Mouse (Mus musculus): Measurements from ENCODE around the gene Galp. TPM values are rescaled to one million over a fixed set of nuclear protein-coding genes. Genes with fewer than 3 reads are reported as not detected.
"Not testable (repeated sequence)": the region's sequence is repeated elsewhere in the genome, so short reads cannot be mapped to it uniquely, and the experiment has no call there.

Galp gene
- total RNA-seq, 2 experiments from 2014 or later, result not detected

DNA sequence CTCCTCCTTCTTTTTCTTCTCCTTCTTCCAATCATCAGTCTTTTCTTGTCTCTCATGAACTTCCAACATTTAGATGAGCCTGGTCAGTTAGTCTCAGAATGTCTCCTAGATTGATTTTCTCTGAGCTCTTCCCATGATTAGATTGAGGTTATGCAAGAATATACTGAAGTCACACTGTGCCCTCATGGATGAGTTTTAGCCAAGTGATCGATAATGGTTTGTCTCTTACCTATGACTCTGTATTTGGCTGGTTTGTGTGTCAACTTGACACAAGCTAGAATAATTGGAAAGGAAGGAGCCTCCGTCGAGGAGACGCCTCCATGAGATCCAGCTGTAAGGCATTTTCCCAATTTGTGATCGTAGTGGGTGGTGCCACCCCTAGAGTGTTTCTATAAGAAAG lies 57.6 kb downstream of the Galp start:
- no peak for DNase-seq (ENCODE audit: low spot score in 2 of 2)

DNA sequence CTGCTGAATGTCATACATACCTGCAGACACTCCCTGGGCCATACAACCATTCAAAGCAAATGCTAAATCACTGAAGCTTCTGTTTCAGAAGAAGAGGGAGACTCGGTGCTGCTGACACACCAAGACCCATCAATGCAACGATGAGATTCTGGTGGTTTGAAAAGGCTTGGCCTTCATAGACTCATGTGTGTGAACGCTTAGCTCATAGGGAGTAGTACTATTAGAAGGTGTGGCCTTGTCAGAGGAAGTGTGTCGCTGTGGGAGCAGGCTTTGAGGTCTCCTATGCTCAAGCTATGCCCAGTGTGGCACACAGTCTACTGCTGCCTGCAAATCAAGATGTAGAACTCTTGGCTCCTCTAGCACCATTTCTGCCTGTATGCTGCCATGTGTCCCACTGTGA lies 60.5 kb downstream of the Galp start:
- no peak for DNase-seq (ENCODE audit: low spot score in 2 of 2)

DNA sequence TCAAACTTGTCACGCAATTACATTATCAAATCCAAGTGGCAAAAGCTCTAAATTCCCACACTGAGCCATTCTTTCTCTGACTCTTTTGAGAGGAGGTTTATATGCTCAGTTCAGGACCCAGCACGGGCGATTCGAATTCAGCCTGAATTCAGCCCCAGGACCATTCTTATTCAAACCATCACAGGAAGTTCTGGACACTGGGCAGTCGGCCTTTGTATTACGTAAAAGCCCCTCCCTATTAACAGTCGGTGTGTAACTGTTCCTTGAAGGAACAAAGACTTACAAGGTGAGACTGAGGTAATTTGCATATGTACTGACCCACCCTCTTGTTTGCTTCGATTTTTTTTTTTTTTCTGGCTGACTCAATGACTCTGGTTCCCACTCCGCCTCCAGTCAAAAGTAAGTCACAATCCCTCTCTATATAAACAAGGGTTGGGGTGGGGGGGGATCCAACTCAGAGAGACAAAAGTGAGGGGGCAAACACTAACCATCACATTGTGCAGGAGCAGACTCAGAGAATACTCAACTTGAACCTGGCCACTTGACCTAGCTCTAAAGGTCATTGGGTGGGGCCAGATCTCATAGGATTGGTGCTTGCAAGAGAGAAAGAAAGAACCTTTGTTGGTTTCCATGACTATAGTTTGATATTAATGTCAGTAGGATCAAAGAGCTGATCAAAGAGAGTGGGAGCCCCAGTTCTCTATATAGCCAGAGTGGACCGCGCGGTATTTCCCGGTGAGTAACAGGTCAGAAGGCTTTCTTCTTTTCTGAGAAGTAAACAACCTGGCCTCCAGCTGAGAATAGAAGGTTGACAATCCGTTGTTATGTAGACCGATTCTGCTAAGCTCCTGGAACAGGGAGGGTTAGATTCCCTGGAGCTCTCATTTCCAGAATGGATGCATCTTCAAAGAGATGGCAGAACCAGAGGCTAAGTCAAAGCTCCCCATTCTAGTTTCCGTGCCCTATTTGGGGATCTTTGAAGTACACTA lies 61.6 kb downstream of the Galp start:
- no peak for DNase-seq (ENCODE audit: low spot score in 2 of 2)

DNA sequence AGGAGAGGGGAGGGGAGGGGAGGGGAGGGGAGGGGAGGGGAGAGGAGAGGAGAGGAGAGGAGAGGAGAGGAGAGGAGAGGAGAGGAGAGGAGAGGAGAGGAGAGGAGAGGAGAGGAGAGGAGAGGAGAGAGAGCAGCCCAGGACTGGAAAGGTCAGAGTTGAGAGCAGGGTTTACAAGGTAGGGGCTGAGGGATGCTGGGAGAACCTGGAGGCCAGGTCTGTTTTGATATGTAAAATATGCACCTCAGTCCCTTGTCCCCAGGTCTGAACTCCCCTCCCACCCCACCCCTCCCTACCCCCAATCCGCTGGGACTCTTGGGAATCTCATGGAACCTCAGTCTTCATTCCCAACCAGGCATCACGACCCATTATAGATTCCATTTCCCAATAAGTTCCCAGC lies 63.1 kb downstream of the Galp start:
- not testable (repeated sequence) for DNase-seq (ENCODE audit: low spot score in 2 of 2)

DNA sequence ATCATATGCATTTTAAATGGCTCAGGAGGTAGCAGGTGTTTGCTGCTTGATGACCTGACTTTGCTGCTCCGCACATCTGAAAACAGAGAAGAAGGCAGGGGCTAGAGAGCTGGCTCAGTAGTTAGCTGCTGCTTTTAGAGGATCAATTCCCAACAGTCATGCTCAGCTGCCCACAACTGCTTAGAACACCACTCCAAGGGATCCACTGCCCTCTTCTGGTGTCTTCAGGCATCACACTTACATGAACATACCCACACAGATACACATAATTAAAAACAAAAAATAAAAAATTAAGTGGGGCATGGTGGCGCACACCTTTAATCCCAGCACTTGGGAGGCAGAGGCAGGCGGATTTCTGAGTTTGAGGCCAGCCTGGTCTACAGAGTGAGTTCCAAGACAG lies 65.2 kb downstream of the Galp start:
- DNase-seq (ENCODE audit: low spot score in 2 of 2), result no peak

DNA sequence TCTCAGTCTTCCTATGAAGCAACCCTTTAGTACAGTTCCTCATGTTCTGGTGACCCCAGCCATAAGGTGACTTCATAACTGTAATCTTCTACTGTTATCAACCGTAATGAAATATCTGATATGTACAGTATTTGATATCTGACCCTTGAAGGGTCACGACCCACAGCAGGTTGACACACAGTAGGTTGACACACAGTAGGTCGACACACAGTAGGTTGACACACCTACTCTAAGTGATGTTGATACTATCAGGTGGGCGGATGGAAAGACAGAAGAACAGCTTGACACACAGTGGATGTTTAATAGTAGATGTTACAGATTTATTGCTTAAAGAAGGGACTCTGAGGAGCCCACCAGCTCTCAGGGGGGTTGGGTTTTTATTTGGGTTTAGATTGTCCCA lies 66.1 kb downstream of the Galp start:
- DNase-seq (ENCODE audit: low spot score in 2 of 2), result no peak

DNA sequence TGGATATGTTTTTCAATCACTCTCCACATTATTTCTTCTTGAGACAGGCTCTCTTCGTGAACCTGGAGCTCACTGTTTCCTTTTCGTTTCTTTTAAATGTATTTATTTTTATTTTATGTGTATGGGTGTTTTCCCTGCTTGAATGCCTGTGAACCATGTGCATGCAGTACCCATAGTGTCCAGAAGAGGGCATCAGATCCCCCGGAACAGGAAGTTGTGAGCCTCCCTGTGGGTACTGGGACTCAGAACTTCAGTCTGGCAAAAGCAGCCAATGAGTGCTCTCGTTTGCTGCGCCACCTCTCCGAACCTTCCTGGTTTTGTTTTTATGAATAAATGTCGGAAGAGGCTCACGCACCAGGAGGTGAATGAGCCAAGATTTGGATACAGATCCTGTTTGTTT lies 68.8 kb downstream of the Galp start:
- DNase-seq (ENCODE audit: low spot score in 2 of 2), result no peak

Other genes starting within 250 kb of the Galp start
- gene Vmn1r65, start 186.1 kb upstream of the Galp start, total RNA-seq (2021), result not detected
- gene Nlrp4c, start 151.9 kb upstream of the Galp start, total RNA-seq (2021), result not detected
- 10 to 100 TPM; 27.0 to 27.9 TPM for gene Zfp787, start 41.1 kb upstream of the Galp start, total RNA-seq (2021)
- 10 to 100 TPM; 52.1 to 54.8 TPM for gene Zfp444, start 24.9 kb upstream of the Galp start, total RNA-seq (2021)
- gene Zscan5b, start 25.2 kb downstream of the Galp start, total RNA-seq (2021), result not detected
- not detected for gene Epp13, start 55.6 kb downstream of the Galp start, total RNA-seq (2021)
- gene Zfp667, start 89.5 kb downstream of the Galp start, total RNA-seq (2021), result 10 to 100 TPM; 15.8 to 16.8 TPM
- gene Zfp583, start 134.2 kb downstream of the Galp start, total RNA-seq (2021), result 10 to 100 TPM; 10.2 to 13.1 TPM
- gene Gm3854, start 146.7 kb downstream of the Galp start, total RNA-seq (2021), result 1 to 10 TPM; 4.8 to 5.4 TPM
- gene Zfp78, start 166.2 kb downstream of the Galp start, total RNA-seq (2021), result 1 to 10 TPM; 4.1 to 5.2 TPM
- gene Zfp28, start 186.2 kb downstream of the Galp start, total RNA-seq (2021), result 1 to 10 TPM; 7.7 to 8.6 TPM
- 10 to 100 TPM; 14.0 to 14.5 TPM for gene Smim17, start 201.6 kb downstream of the Galp start, total RNA-seq (2021)
- gene Gm20715, start 213.2 kb downstream of the Galp start, total RNA-seq (2021), result under 1 TPM; 0.21 to 0.28 TPM
- gene Olfr1344, start 241.6 kb downstream of the Galp start, total RNA-seq (2021), result 1 to 10 TPM in 1 of 2 experiments, under 1 TPM in 1; 0.40 to 1.0 TPM